Mouse (Mus musculus): ENCODE measurements at regions not wholly inside any gene's neighbourhood (a gene's known extent, or its start where the extent isn't known, plus 50 kb on each side); places are given as distances from the start of the nearest gene placed in this dataset.

GRCm38 (mm10) chr9:79233751-79234150 lies 484.9 kb downstream of the Col12a1 start:
- TF ChIP-seq CTCF (IDR thresholded peaks at IDR 0.05; ENCODE audit: extremely low read depth, insufficient read depth, low read length), result no peak
- no peak for TF ChIP-seq POLR2A (IDR thresholded peaks at IDR 0.05; ENCODE audit: extremely low read depth, insufficient read depth, low read length)

Data from cortical plate, adult 2 months (tissue).